Mouse (Mus musculus) urinary bladder, postnatal 36 days (tissue): Measurements from ENCODE around the gene Prl8a1.

Experiments used
- DNase-seq, 2 experiments: peaks; one replicate each; pipeline ENCODE4 v3.0.0; 2022; ENCODE audit warnings: low spot score in 2 of 2, mixed read lengths in 1 of 2

Prl8a1 gene

GRCm38 (mm10) chr13:27582071-27582470 is at the start of gene Prl8a1:
Prl8a1 (minus strand) TSS chr13:27582171.
- DNase-seq = no peak

- no peak for DNase-seq
Measured at GRCm38 (mm10) chr13:27610482-27610881, 28.5 kb upstream of the Prl8a1 start, which contains the start of gene Prl7b1. Prl7b1 (minus strand) TSS chr13:27610582.

- no peak for DNase-seq
Measured at GRCm38 (mm10) chr13:27564506-27564905, 17.5 kb downstream of the Prl8a1 start, which contains the start of gene Prl8a9. Prl8a9 (minus strand) TSS chr13:27564606.

GRCm38 (mm10) chr13:27553336-27553735 is 28.6 kb downstream of the Prl8a1 start:
- no peak for DNase-seq
